Mouse (Mus musculus): Measurements from ENCODE around the gene Lyrm7. TPM values are rescaled to one million over a fixed set of nuclear protein-coding genes. Genes with fewer than 3 reads are reported as not detected.

Lyrm7 gene
- total RNA-seq, 4 experiments from 2014 or later, result 3.4 to 14.4 (median 9.6) TPM

DNA sequence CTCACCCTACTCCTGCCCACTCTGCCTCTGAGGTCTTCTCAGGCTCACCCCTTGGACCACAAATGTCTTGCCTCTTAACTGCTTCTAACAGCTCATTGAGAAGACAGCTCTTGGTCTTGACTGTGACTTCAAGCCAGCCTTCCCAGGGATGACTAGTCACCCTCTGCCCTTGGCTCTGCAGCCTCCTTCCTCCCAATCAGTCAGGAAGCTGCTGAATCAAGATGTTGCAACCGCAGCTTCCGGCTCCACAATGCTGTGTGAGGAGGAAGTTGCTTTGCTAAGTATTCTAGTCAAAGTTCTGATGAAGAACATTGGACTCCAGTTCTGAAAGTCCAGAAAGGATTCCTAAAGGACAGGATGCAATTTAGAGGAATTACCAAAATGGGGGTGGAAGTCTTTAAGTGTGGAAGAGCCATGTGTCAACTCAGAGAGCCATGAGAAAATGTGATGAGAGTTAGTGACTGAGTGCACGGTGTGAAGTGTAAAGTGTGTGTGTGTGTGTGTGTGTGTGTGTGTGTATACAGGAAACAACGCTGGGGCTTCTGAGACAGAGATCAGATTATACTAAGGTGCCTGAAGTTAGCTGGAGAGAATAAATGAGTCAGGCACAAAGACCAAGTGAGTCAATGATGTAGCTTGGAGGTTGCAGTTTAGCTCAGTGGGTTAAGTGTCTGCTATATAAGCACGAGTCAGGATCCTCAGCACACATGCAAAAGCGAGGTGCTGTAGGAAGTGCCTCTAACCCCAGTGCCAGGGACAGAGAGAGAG is 58.7 kb downstream of the Lyrm7 start:
- DNase-seq, result peak; percentile 48

DNA sequence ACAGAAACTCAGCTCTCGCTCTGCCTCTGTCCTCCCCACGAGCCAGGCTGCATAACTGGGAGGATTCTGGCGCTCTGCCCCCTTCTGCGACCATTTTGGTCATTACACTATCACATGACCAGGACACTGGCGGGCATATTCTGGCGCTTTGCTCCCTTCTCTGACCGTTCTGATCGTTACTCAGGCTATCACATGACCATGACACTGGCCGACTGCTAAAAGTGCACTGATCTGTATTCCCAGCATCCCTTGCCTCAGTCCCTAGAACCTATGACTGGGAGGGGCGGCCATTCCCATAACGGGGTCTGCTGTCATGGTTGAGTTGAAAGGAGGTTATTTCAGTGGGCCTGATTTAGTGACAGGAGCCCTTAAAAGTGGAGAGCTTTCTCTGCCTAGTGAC is 64.2 kb downstream of the Lyrm7 start:
- no peak for DNase-seq

DNA sequence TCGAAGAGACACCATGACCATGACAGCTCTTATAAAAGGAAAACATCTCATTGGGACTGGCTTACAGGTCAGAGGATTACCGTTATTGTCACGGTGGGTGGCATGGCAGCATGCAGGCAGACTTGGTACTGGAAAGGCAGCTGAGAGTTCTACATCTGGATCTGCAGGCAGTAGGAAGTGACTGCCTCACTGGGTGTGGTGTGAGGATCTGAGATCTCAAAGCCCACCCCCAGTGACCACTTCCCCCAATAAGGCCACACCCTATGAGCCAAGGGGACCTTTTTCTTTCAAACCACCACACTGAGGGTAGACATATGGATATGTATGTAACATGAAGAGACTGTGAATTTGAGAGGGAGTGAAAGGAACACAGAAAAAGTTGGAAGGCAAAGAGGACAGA is 66.0 kb downstream of the Lyrm7 start:
- DNase-seq, result no peak

DNA sequence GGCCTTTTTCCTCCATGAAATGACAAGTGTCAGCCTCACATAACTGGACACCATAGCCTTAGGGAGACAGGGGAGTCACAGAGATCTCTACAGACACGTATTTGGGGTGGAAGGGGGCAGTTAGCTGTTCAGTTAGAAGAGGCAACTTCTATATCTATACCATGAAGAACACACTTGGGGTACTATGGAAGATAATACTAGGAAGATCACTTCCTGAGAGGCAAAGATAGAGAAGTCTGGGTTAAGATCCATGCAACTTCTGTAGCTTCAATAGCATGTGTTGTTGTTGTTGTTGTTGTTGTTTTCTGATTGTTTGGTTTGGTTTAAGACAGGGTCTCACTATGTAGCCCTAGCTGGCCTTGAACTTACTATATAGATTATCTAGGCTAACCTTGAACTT is 67.5 kb downstream of the Lyrm7 start:
- DNase-seq, result no peak

DNA sequence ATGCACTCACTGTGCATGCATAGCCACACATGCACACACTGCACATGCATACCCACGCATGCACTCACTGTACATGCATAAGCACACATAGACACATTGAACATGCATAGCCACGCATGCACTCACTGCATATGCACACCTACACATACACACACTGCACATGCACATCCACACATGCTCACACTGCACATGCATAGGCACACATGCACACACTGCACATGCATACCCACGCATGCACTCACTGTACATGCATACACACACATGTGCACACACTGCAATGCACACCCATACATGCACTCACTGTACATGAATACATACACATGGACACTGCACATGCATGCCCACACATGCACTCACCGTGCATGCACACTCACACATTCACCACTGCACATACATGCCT is 69.3 kb downstream of the Lyrm7 start:
- no peak for DNase-seq

DNA sequence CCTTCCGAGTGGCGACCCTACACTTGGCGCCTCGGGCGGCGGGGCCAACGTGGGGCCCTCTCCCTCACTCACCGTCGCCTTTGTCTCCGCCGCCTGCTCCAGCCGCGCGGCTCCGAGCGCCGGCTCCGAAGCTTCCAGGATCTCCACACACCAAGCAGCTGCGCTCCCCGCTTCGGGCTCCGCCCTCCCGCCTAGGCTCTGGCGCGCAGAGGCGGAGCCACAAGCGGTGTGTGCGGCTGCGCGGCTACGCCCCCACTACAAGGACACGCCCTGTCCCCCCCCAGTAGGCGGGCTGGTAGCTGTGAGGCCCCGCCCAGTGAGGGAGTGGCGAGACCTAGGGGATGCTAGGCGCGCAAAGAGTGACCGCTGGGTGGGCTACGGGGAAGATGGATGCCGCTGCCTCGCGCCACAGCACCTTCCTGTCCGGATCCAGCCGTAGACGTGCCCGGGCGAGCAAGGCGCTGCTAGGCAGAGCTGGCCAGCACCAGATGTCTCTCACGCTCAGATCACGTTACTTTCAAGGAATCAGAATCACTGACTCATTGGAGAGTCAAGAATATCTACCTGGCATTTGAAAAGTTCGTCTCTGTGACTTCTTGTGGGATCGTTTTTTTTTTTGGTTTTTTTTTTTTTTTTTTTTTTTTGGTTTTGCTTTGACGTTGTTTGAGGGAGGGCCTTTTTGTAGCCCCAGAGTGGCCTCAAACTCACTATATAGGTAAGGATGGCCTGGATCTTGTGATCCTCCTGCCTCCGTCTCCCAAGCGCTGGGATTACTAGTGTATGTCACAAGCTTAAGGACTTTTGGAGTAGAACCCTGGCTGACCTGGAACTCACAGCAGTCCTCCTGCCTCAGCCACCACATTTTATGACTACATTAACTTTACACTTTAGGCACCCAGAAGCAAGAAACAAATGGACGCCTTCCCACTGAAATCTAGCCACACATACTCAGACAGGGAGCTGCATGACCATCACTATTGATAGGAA is 72.9 kb downstream of the Lyrm7 start, which contains the start of gene Cdc42se2:
Gene Cdc42se2 (minus strand): TSS at position 188 of the 987 bp plus-strand sequence.
- peak; percentile 95 for DNase-seq

DNA sequence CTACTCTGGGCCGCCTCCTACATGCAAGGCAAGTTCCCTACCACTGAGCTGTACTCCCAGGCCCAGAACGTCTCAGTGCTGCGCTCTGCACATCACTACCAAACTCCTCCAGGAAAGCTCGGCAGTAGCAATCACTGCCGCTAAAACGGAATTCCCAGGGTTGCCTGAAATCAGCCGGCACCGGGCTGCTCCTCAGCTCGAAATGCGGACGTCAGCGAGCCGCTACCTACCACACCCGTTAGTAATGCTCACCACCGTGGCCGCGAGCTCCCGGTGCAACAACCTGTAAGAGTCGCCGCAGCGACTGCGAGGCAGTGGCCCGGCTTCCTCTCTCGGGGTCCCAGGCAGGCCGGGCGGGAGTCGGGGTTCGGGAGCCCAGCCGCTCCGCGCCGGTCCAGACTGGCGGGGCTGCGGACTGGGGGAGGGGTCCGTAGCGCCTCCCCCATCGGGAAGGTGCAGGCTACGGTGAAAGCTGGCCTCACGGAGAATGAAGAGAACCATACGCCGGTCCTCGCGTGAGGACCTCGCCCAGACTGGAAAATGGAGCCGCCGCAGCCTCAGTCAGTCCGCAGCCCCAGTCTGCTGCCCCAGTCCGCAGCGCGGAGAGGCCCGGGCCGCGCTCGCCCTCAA is 73.7 kb downstream of the Lyrm7 start:
- peak; percentile 43 for DNase-seq

DNA sequence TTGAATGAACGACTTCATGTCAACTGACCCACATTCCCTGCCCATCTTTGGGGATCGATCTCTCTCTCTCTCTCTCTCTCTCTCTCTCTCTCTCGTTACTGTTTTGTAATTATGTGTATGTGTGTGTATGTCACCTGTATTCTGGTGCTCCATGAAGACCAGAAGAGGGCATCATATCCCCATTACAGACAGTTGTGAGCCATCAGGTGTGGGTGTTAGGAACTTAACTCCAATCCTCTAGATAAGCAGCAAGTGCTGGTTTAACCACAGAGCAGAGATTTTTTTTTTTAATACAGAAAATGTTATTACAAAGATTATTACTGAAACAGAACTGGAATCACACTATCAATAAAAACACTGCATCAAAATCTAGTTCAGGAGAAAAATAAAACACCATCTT is 75.2 kb downstream of the Lyrm7 start:
- no peak for DNase-seq

DNA sequence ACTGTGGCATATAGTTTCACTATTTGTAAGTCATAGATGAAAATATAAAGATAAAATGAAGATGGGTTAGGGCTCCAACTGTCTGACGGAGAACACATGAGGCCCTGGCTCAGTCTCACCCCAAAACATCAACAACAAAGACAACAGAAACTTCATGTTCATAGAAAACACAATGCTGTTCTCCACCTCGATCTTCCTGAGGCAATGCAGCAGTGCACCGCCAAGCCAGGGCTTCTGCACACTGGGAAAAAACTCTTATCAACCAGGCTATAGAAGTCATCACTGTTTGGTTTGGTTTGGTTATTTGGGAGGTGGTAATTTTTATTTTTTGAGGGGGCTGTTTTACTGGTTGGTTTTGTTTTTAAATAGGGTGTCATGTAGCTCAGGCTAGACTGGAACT is 76.3 kb downstream of the Lyrm7 start:
- DNase-seq, result no peak

DNA sequence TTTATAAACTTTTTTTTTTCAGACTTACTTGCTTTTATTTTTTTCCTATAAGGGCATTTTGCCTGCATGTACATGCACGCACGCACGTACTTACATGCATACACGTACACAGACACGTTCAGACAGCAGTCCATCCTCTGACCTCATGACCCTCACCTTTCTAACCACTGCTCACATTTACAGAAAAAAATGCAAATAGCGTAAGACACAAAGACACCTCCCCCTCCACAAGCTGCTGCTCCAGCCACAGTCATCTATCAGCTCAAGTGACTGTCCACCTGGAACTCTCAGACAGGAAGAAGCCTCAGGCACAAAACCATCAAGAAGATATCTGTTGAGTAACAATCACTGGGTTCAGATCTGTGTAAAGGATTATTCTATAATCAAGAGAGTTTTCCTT is 78.5 kb downstream of the Lyrm7 start:
- no peak for DNase-seq

DNA sequence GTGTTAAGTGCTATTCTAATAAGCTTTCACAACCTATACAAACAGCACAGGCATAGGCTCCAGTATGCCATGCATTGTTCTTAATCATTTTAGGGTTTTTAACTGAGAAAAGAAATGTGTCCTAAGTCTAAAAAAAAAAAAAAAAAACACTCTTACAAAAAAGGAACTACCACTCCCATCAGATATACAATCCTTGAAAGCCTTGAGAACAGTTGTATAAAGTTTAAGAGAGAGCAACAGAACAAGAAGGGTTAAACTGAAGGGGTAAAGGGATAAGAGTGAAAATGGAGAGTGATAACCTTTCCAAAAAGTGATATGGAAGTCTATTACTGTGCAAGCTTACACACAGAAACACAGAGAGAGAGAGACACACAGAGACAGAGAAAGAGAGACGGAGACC is 80.8 kb downstream of the Lyrm7 start:
- DNase-seq, result no peak

DNA sequence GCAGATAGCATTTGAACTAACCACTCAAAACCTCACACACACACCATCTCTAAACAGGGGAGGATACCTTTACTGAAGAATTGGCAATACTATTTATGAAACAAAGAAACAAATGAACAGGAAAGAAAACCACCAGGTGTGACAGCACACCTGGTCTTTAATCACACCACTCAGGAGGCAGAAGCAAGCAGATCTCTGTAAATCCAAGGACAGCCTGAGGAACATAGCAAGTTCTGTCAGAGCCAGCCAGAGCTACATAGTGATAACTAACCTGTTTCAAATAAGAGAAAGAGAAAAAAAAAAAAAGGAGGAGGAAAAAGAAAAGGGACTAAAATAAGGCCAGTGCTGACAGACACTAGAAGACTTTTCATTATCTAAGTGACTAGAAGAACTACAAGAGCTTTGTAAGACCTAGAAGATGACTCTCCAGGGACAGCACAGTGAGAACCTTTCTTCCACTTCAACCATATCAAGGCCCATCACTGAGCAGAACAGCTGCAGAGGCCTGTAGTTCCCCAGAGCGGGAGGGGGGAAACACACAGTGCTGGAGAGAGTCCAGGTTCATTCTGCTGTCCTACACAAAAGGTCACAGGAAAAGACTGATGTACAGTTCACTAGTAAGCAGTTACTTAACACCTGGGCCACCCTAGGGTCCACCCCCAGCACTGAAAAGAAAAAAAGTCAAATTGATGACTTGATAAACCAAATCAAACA is 82.4 kb downstream of the Lyrm7 start:
- DNase-seq, result no peak

DNA sequence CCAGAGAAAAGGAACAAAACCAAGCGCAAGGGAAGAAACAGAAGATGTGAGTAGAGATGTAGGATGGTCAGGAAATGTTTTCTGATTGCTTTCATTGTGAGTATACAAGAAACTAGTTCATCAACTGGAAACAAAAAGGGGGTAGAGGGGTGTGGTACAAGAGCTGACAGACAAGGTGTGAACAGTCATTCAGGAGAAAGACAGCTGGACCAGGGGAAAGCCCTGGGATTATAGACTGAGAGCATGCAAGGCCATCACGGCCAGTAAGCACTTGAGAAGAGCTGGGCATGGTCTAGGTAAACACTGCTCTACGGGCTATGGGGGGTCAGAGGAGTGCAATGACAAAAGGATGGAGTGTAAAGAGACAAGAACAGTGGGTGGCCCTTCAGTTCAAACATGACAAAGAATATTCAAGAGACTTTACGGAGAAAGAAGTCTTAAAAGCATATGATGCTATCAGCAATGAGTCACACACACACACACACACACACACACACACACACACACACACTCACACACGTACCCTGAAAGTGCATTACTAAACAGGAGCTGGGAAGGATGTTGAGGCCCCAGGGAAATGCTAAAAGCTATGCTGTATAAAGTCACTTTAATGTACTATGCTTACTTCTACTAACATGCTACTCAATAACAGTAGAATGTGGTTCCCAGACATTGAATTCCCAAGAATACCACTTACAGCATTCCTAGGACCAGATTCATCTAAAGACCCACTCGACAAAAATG is 83.2 kb downstream of the Lyrm7 start:
- DNase-seq, result no peak

Other genes with a start within 250 kb of the Lyrm7 start
- gene Cdc42se2, start 73.2 kb downstream of the Lyrm7 start, total RNA-seq (2022), result 10 to 100 TPM; 23.7 to 33.0 (median 28.7) TPM
- gene Hint1, start 5.5 kb upstream of the Lyrm7 start, total RNA-seq (2022), result 100 to 1,000 TPM; 236 to 370 (median 298) TPM
- 100 to 1,000 TPM in 3 of 4 experiments, 10 to 100 TPM in 1; 89.1 to 315 (median 150) TPM for gene Gpx3, start 41.5 kb upstream of the Lyrm7 start, total RNA-seq (2022)
- 100 to 1,000 TPM in 2 of 4 experiments, 10 to 100 TPM in 2; 94.2 to 126 (median 103) TPM for gene Tnip1, start 102.0 kb upstream of the Lyrm7 start, total RNA-seq (2022)
- gene Anxa6, start 172.5 kb upstream of the Lyrm7 start, total RNA-seq (2022), result 100 to 1,000 TPM; 121 to 184 (median 133) TPM
- gene Ccdc69, start 217.2 kb upstream of the Lyrm7 start, total RNA-seq (2022), result 1 to 10 TPM; 3.9 to 7.5 (median 4.5) TPM
- gene Gm2a, start 237.2 kb upstream of the Lyrm7 start, total RNA-seq (2022), result 100 to 1,000 TPM; 254 to 285 (median 274) TPM